Mouse (Mus musculus) E14TG2a.4 (cell line): Measurements from ENCODE around the gene Phf11c.

Source experiments
- CTCF ChIP-seq: conservative IDR thresholded peaks from 2 replicates; pipeline ENCODE4 v1.5.1; 2014; ENCODE audit warnings: low read length
- NANOG ChIP-seq: IDR thresholded peaks from 2 replicates; pipeline ENCODE4 v1.6.1; 2014; ENCODE audit warnings: borderline replicate concordance, low read length, mixed read lengths
- POU5F1 ChIP-seq: IDR thresholded peaks from 2 replicates; pipeline ENCODE4 v1.6.1; 2014; ENCODE audit warnings: low read length, borderline replicate concordance

- TF ChIP-seq CTCF, result no peak
- TF ChIP-seq POU5F1, result no peak
- TF ChIP-seq NANOG, result no peak
Measured at GRCm38 (mm10) chr14:59433902-59434301, 38.7 kb upstream of the Phf11c start.
